Mouse (Mus musculus) MEL (cell line): ENCODE results near the gene Ttll4.

Experiments
- CTCF ChIP-seq, 3 experiments: IDR thresholded peaks in 2 of 3; conservative IDR thresholded peaks in 1 of 3; 2 replicates each; pipeline ENCODE4 v1.5.1; 2011 to 2012; ENCODE audit warnings: low read length in 3 of 3, low read depth in 2 of 3, mild to moderate bottlenecking in 2 of 3, improper control_type of control experiment in 1 of 3, inconsistent platforms in 1 of 3, mixed read lengths in 1 of 3, moderate library complexity in 1 of 3; ENCODE audit not compliant: control insufficient read depth in 1 of 3, insufficient read depth in 1 of 3, poor library complexity in 1 of 3, severe bottlenecking in 1 of 3
- EP300 ChIP-seq, 2 experiments: IDR thresholded peaks; 2 replicates each; pipeline ENCODE4 v1.6.1; 2011; ENCODE audit warnings: improper control_type of control experiment in 2 of 2, low read length in 2 of 2, low read depth in 1 of 2, mild to moderate bottlenecking in 1 of 2
- RAD21 ChIP-seq: IDR thresholded peaks from 2 replicates; pipeline ENCODE4 v1.6.1; 2011; ENCODE audit warnings: mild to moderate bottlenecking, low read depth, low read length, improper control_type of control experiment
- TCF12 ChIP-seq: IDR thresholded peaks from 2 replicates; pipeline ENCODE4 v1.6.1; 2014; ENCODE audit warnings: low read depth, mild to moderate bottlenecking, inconsistent platforms, low read length, improper control_type of control experiment, moderate library complexity

- TF ChIP-seq CTCF (IDR thresholded peaks at IDR 0.05 in 2 of 3, conservative IDR thresholded peaks at IDR 0.05 in 1 of 3; ENCODE audit: control insufficient read depth in 1 of 3, insufficient read depth in 1 of 3, low read depth in 2 of 3, low read length in 3 of 3, poor library complexity in 1 of 3, severe bottlenecking in 1 of 3): no peak
- TF ChIP-seq RAD21: no peak
- no peak for TF ChIP-seq TCF12
- TF ChIP-seq EP300 (IDR thresholded peaks at IDR 0.05; ENCODE audit: low read depth in 1 of 2, low read length in 2 of 2): no peak
These were observed 43.5 kb downstream of the Ttll4 start for GRCm38 (mm10) chr1:74705016-74705415.
